Mouse (Mus musculus): ENCODE data around the gene Stt3b. TPM values are rescaled to one million over a fixed set of nuclear protein-coding genes. Genes with fewer than 3 reads are reported as not detected.

Stt3b gene
- polyA plus RNA-seq, 1 experiment: 56.8 TPM

DNA sequence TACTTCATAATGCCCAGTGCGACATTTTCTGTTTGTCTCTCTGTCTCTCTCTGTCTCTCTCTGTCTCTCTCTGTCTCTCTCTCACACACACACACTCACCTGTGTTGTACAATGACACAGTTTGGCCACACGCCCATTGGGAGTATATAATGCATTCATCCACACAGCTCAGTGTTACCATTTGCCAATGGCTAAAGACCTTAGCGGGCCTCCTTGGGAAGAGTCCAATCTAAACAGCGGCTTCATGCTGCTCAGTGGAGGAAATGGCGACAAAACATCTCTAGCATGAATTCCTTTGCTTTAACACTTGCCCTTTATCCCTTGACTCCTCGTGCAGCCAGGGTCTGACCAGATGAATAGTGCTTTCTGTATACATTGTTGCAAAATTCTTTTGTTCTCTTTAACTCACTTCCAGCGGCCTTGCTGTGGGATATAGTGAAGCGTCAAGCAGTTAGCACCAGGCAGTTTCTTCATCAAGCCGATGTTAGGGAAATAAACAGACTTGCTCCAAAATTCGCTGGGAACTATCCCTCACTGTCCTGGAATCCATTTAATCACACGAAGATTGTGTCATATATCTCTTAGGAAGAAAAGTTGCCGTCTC is 30.1 kb upstream of the Stt3b start:
- TF ChIP-seq POLR2A (IDR thresholded peaks at IDR 0.05; ENCODE audit: borderline replicate concordance, low read depth, low read length): no peak
- Histone ChIP-seq H3K4me3 (ENCODE audit: insufficient read depth, low read length) (no peak overlapping the region), H3K4me1 (ENCODE audit: control insufficient read depth, insufficient read depth, low read length) (no peaks in the 10 kb centered on the region), H3K27ac (ENCODE audit: insufficient read depth, low read depth, low read length) (no peak overlapping the region)

DNA sequence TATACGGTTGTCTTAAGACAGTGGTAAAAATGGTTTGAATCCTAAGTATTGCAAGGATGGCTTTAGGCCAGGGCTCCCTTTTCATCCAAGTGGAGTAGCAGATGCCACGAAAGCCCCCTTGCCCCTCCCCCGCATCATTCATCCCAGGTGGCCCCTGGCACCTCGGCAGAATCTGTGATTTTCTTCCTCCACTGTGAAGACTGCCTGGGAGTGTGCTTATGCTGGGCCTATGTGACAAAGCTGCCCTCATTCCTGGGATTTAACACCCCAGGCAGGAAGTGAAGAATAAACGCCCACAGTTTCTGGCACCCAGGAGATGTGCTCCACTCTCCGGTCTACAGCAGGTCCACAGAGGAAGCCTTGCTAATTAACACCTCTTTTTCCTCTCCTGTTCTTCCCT is 28.6 kb upstream of the Stt3b start:
- Histone ChIP-seq H3K4me1 (ENCODE audit: control insufficient read depth, insufficient read depth, low read length) (no peaks in the 10 kb centered on the region), H3K4me3 (ENCODE audit: insufficient read depth, low read length) (no peak overlapping the region), H3K27ac (ENCODE audit: insufficient read depth, low read depth, low read length) (no peak overlapping the region)
- TF ChIP-seq CTCF (IDR thresholded peaks at IDR 0.05; ENCODE audit: low read depth, low read length) (no peak), POLR2A (IDR thresholded peaks at IDR 0.05; ENCODE audit: borderline replicate concordance, low read depth, low read length) (no peak)

DNA sequence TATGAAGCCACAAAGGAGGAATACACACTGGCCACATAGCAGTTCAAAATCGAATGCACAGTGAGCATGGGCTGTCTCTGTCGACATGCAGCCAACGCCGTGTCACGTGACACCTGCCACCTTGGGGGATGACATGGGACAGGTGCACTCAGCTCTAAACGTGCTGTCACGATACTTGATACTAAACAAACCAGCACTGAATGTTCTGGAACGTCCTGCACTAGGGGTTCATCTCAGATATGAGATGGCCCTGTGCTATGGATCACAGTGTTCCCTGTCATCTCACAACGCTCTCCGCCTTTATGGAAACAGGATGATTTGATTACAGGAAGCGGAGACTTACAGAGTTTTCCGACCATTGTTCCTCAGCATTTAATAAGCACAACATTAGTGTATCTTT is 22.8 kb upstream of the Stt3b start:
- no peak for TF ChIP-seq POLR2A (IDR thresholded peaks at IDR 0.05; ENCODE audit: borderline replicate concordance, low read depth, low read length)
- TF ChIP-seq CTCF (IDR thresholded peaks at IDR 0.05; ENCODE audit: low read depth, low read length): no peak
- Histone ChIP-seq H3K4me3 (ENCODE audit: insufficient read depth, low read length) (no peak overlapping the region), H3K27ac (ENCODE audit: insufficient read depth, low read depth, low read length) (no peak overlapping the region), H3K4me1 (ENCODE audit: control insufficient read depth, insufficient read depth, low read length) (no peaks in the 10 kb centered on the region)

DNA sequence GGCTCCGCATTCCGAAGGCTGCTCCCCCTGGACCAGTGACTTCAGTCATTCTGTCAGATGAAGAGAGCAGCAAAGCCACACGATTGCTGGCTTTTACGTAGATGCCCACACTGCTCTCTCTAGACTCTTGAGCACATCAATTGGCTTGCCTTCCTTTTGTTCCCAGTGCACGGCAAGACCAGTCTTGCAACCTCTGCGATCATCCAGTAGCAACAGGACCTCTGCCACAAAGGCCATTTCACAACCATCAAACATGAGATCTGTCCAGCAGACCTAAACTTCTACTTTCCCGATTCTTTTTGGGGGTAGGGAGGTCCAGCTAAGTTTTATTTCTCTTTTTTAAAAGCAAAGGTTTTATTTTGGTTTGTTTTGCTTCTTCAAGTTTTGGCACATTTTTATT is 22.1 kb upstream of the Stt3b start:
- Histone ChIP-seq H3K4me1 (ENCODE audit: control insufficient read depth, insufficient read depth, low read length) (no peaks in the 10 kb centered on the region), H3K4me3 (ENCODE audit: insufficient read depth, low read length) (no peak overlapping the region), H3K27ac (ENCODE audit: insufficient read depth, low read depth, low read length) (no peak overlapping the region)
- no peak for TF ChIP-seq POLR2A (IDR thresholded peaks at IDR 0.05; ENCODE audit: borderline replicate concordance, low read depth, low read length)
- no peak for TF ChIP-seq CTCF (IDR thresholded peaks at IDR 0.05; ENCODE audit: low read depth, low read length)

DNA sequence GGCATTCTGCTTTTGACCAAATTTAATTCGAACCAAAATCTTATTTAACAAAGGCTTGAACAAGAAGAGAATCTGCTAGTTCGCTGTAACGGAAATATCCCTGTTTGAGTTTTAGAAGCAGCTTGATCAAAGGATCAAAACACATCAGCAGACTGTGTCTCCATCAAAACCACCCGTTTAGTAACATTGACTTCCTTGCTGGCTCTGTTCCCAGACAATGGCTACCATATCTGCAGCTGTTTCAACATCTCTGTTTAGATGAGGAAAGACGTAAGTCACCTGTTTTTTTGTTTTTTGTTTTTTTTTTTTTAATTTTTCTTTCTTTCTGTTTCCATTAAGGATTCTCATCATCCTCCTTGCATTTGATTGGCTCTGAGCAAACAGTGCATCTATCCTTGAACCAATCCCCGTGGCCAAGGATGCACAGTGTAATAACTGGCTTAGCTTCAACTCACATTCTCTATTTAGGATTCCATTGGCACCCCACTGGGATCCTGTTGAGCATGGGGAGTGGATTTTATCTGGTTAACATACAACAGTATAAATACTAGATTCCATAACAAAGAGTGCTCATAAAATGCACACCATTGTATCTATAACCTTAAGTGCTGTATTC is 20.7 kb upstream of the Stt3b start:
- H3K4me3 ChIP-seq (ENCODE audit: insufficient read depth, low read length): no peak overlapping the region
- no peak for TF ChIP-seq POLR2A (IDR thresholded peaks at IDR 0.05; ENCODE audit: borderline replicate concordance, low read depth, low read length)

DNA sequence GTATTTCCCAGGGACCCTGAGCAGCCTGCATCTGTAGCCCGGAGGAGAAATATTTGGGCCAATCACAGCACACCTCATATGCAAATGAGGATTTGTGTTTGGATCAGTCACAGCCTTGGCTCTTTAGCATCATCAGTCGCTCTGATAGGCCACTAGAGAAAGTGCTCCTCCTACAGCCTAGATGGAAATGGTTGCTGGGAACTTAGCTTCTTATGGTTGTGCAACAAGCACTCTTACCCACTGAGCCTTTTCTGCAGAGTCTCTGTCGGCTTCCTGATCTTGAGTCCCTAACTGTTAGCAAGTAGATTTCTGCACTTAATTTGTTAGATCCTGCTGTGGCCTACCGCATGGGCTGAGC is 16.3 kb upstream of the Stt3b start:
- H3K4me1 ChIP-seq (ENCODE audit: control insufficient read depth, insufficient read depth, low read length): peaks cover 3% of the 10 kb centered on the region
- H3K4me3 ChIP-seq (ENCODE audit: insufficient read depth, low read length): no peak overlapping the region
- no peak overlapping the region for H3K27ac ChIP-seq (ENCODE audit: insufficient read depth, low read depth, low read length)
- no peak for TF ChIP-seq CTCF (IDR thresholded peaks at IDR 0.05; ENCODE audit: low read depth, low read length)
- no peak for TF ChIP-seq POLR2A (IDR thresholded peaks at IDR 0.05; ENCODE audit: borderline replicate concordance, low read depth, low read length)

More for the DNA sequence above, 20.7 kb upstream of the Stt3b start:
- no peaks in the 10 kb centered on the region for H3K4me1 ChIP-seq (ENCODE audit: control insufficient read depth, insufficient read depth, low read length)
- no peak overlapping the region for H3K27ac ChIP-seq (ENCODE audit: insufficient read depth, low read depth, low read length)

DNA sequence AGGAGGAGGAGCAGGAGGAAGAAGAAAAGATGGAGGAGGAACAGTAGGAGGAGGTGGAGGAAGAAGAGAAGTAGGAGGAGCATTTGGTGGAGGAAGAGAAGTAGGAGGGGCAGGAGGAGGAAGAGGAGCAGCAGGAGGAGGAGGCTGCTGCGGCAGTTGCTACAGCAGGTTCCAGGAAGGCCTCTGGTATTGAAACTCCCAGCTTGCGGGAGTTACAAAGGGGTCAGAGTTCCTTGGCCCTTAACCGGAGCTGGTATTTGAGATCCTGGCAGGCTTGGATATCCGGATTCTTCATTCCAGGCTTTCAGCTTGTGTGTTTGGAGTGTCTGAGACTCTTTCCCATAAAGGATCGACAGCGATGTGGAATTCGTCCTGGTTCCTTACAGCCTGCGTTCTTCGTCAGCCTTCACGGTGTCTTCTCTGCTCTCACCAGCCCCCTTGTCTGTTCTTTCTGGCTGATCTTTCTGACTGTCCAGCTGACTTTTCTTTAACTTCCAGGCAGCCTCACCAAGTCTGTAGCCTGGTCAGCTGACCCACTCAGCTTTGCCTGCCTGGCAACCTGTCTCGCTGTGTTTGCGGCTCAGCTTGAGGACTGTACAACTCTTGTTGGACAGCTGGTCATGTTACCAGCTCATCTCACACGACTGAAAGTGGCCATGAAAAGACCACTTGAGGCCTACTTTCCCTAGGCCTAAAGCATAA is 15.8 kb upstream of the Stt3b start:
- Histone ChIP-seq H3K27ac (ENCODE audit: insufficient read depth, low read depth, low read length) (no peak overlapping the region), H3K4me3 (ENCODE audit: insufficient read depth, low read length) (no peak overlapping the region), H3K4me1 (ENCODE audit: control insufficient read depth, insufficient read depth, low read length) (peaks cover 3% of the 10 kb centered on the region)
- TF ChIP-seq CTCF (IDR thresholded peaks at IDR 0.05; ENCODE audit: low read depth, low read length) (no peak), POLR2A (IDR thresholded peaks at IDR 0.05; ENCODE audit: borderline replicate concordance, low read depth, low read length) (no peak)

DNA sequence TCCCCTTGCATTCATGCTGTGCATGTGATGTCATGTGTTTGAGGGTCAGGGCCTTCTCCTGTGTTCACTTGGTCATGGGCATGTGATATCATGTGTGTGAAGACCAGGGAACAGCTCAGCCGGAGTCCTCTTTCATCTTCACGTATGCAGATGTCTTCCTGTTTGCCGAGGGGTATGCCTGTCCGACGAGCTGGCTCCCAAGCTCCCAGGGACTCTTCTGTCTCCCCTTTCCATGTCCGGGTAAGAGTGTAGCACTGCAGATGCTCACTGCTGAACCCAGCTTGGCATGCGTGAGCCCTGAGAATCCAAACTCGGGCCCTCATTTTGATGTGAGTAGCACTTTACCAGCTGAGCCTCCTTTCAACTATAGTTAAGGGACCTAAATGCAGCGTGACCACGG is 13.4 kb upstream of the Stt3b start:
- TF ChIP-seq POLR2A (IDR thresholded peaks at IDR 0.05; ENCODE audit: borderline replicate concordance, low read depth, low read length) (no peak), CTCF (IDR thresholded peaks at IDR 0.05; ENCODE audit: low read depth, low read length) (no peak)
- peaks cover 3% of the 10 kb centered on the region for H3K4me1 ChIP-seq (ENCODE audit: control insufficient read depth, insufficient read depth, low read length)
- no peak overlapping the region for H3K4me3 ChIP-seq (ENCODE audit: insufficient read depth, low read length)
- H3K27ac ChIP-seq (ENCODE audit: insufficient read depth, low read depth, low read length): no peak overlapping the region

DNA sequence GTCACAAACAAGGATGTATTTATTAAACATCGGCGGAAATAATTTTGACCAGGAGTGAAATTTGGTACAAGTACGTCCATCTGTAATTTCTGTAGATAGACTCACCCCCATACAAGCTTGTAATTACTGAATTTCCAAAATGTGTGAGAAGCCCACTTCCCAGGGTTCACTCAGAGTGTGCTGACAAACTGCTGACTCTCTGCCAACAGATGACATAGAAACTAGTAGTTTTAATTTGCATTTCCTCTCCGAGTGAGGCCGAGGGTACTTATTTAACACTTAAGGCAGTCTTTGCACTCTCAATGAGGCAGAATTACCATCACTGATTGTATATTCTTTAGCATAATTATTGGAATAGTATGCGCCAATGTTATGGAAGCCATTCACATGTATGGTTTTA is 12.2 kb upstream of the Stt3b start:
- TF ChIP-seq POLR2A (IDR thresholded peaks at IDR 0.05; ENCODE audit: borderline replicate concordance, low read depth, low read length) (no peak), CTCF (IDR thresholded peaks at IDR 0.05; ENCODE audit: low read depth, low read length) (no peak)
- no peak overlapping the region for H3K4me3 ChIP-seq (ENCODE audit: insufficient read depth, low read length)
- no peak overlapping the region for H3K27ac ChIP-seq (ENCODE audit: insufficient read depth, low read depth, low read length)
- H3K4me1 ChIP-seq (ENCODE audit: control insufficient read depth, insufficient read depth, low read length): peaks cover 3% of the 10 kb centered on the region

DNA sequence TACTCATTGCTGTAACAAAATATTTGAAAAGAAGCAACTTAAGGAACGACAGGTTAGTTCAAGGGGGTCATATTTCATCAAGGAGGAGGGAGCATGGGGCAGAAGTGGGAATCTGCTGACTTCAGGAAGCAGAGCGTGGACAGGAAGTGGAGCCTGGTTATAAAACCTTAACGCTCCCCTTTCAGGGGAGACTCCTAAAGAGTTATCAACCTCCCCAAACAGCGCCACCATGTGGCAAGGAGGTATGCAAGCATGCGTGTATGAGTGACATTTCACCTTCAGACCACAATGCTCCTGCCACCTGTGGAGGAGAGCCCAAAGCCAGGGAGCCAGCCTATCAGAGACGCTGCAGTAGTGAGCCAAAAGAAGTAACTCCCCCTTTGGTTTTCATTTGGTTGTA is 10.8 kb upstream of the Stt3b start:
- Histone ChIP-seq H3K4me1 (ENCODE audit: control insufficient read depth, insufficient read depth, low read length) (peaks cover 3% of the 10 kb centered on the region), H3K27ac (ENCODE audit: insufficient read depth, low read depth, low read length) (no peak overlapping the region), H3K4me3 (ENCODE audit: insufficient read depth, low read length) (no peak overlapping the region)
- no peak for TF ChIP-seq CTCF (IDR thresholded peaks at IDR 0.05; ENCODE audit: low read depth, low read length)
- no peak for TF ChIP-seq POLR2A (IDR thresholded peaks at IDR 0.05; ENCODE audit: borderline replicate concordance, low read depth, low read length)

Measured in bone marrow macrophage, adult 2 months (primary cell).